Mouse (Mus musculus) forebrain, embryonic 15.5 days (tissue): ENCODE results near the gene Ifna11. TPM values are rescaled to one million over a fixed set of nuclear protein-coding genes. Genes with fewer than 3 reads are reported as not detected.
"Not testable (repeated sequence)": the region's sequence is repeated elsewhere in the genome, so short reads cannot be mapped to it uniquely, and the experiment has no call there.

Source experiments
- ATAC-seq: fragments of 200-750 bp; cut with Nextera tagmentation; replicated peaks from 2 replicates; pipeline ENCODE4 v1.8.0; 2017; ENCODE audit warnings: mild to moderate bottlenecking, moderate TSS enrichment, moderate library complexity
- H3K27ac ChIP-seq: fragments of 300-500 bp; sonication (generic); replicated peaks from 2 replicates; pipeline ENCODE4 v1.5.1; 2015; ENCODE audit warnings: mild to moderate bottlenecking, inconsistent platforms
- H3K27me3 ChIP-seq: fragments of 300-500 bp; sonication (generic); 2 replicates; pipeline ENCODE4 v1.6.1; 2015; ENCODE audit warnings: inconsistent platforms
- H3K36me3 ChIP-seq: fragments of 300-500 bp; sonication (generic); 2 replicates; pipeline ENCODE4 v1.6.1; 2015; ENCODE audit warnings: mild to moderate bottlenecking, inconsistent platforms
- H3K4me1 ChIP-seq: fragments of 300-500 bp; sonication (generic); 2 replicates; pipeline ENCODE4 v1.6.1; 2015; ENCODE audit warnings: inconsistent platforms
- H3K4me2 ChIP-seq: fragments of 300-500 bp; sonication (generic); replicated peaks from 2 replicates; pipeline ENCODE4 v1.6.1; 2015; ENCODE audit warnings: mild to moderate bottlenecking, inconsistent platforms
- H3K4me3 ChIP-seq: fragments of 300-500 bp; sonication (generic); 2 replicates; pipeline ENCODE4 v1.5.1; 2015; ENCODE audit warnings: mild to moderate bottlenecking, inconsistent platforms
- H3K9ac ChIP-seq: fragments of 300-500 bp; sonication (generic); replicated peaks from 2 replicates; pipeline ENCODE4 v1.6.1; 2015; ENCODE audit warnings: mild to moderate bottlenecking, inconsistent platforms
- H3K9me3 ChIP-seq: fragments of 300-500 bp; sonication (generic); 2 replicates; pipeline ENCODE4 v1.6.1; 2016; ENCODE audit warnings: inconsistent platforms
- WGBS: fragments of 180-500 bp; shearing (Covaris S2); methylation state at CpG from one replicate; pipeline ENCODE4 v1.1.7; 2015; ENCODE audit warnings: mixed read lengths; 5-methylcytosine and 5-hydroxymethylcytosine counted together
- polyA plus RNA-seq: library from polyadenylated mRNA; unstranded; fragments of >200 nt; fragmentation: Nextera tagmentation; extraction: Ambion mirVana; gene quantifications from 2 replicates; pipeline ENCODE4 v1.2.1, GENCODE M21; 2015

The Ifna11 gene
- not detected in 2 replicates for polyA plus RNA-seq

GRCm38 (mm10) chr4:88819659-88820058, at the start of gene Ifna11:
TSS of gene Ifna11 (plus strand) at chr4:88819959.
- Histone ChIP-seq H3K36me3 (no peaks in the 10 kb centered on the region), H3K9ac (no peak within 1 kb of the TSS), H3K9me3 (no peaks in the 10 kb centered on the region), H3K27me3 (no peaks in the 10 kb centered on the region), H3K4me1 (no peaks in the 10 kb centered on the region), H3K4me3 (no peak within 1 kb of the TSS), H3K27ac (no peak within 1 kb of the TSS), H3K4me2 (no peak within 1 kb of the TSS)
- 92% methylated on average over 1 of the region's 1 CpGs for WGBS
- no peak for ATAC-seq

DNA sequence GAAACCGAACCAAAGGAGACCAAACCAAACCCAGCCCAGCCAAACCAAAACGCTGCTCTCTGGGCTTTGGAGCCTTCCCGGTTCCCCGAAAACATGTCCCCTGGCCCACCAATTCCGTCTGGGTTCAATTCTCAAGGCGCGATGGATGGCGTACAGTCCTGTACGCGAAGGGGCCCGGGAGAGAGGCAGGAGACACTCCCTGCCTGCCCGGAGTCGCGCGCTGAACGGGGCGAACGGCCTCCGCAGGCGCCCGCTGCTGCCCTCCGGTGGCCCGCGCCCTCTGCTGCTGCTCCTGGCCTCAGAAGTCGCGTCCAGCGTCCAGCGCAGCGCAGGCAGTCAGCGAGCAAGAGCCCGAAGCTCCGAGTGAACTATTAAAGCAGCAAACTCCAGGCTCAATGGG, 46.2 kb upstream of the Ifna11 start, which contains the start of gene Gm13290:
Gene Gm13290 (plus strand): TSS at position 301 of the 400 bp plus-strand sequence.
- not testable (repeated sequence) for H3K27me3 ChIP-seq, ATAC-seq, H3K9ac ChIP-seq, H3K4me1 ChIP-seq, H3K9me3 ChIP-seq, H3K4me2 ChIP-seq, H3K36me3 ChIP-seq, H3K27ac ChIP-seq, H3K4me3 ChIP-seq
- no CpG with 5 or more reads among the region's 32 CpGs for WGBS

DNA sequence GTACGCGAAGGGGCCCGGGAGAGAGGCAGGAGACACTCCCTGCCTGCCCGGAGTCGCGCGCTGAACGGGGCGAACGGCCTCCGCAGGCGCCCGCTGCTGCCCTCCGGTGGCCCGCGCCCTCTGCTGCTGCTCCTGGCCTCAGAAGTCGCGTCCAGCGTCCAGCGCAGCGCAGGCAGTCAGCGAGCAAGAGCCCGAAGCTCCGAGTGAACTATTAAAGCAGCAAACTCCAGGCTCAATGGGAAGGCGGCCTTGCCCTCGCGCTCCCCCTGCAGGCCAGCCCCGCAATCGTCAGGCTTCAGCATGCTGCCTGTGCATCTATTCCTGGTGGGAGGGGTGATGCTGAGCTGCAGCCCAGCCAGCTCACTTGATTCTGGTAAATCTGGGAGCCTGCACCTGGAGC, 43.1 kb upstream of the Ifna11 start, which contains the start of gene Gm13289:
Gene Gm13289 (plus strand): TSS at position 301 of the 400 bp plus-strand sequence.
- not testable (repeated sequence) for H3K4me2 ChIP-seq, H3K36me3 ChIP-seq, ATAC-seq, H3K9me3 ChIP-seq, H3K4me1 ChIP-seq, H3K27ac ChIP-seq, H3K4me3 ChIP-seq, H3K9ac ChIP-seq, H3K27me3 ChIP-seq
- no CpG with 5 or more reads among the region's 29 CpGs for WGBS

DNA sequence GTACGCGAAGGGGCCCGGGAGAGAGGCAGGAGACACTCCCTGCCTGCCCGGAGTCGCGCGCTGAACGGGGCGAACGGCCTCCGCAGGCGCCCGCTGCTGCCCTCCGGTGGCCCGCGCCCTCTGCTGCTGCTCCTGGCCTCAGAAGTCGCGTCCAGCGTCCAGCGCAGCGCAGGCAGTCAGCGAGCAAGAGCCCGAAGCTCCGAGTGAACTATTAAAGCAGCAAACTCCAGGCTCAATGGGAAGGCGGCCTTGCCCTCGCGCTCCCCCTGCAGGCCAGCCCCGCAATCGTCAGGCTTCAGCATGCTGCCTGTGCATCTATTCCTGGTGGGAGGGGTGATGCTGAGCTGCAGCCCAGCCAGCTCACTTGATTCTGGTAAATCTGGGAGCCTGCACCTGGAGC, 40.2 kb upstream of the Ifna11 start, which contains the start of gene Gm13272:
Gene Gm13272 (plus strand): TSS at position 301 of the 400 bp plus-strand sequence.
- not testable (repeated sequence) for H3K36me3 ChIP-seq, H3K9me3 ChIP-seq, H3K4me3 ChIP-seq, ATAC-seq, H3K4me2 ChIP-seq, H3K9ac ChIP-seq, H3K27ac ChIP-seq, H3K27me3 ChIP-seq, H3K4me1 ChIP-seq
- WGBS, result no CpG with 5 or more reads among the region's 29 CpGs

DNA sequence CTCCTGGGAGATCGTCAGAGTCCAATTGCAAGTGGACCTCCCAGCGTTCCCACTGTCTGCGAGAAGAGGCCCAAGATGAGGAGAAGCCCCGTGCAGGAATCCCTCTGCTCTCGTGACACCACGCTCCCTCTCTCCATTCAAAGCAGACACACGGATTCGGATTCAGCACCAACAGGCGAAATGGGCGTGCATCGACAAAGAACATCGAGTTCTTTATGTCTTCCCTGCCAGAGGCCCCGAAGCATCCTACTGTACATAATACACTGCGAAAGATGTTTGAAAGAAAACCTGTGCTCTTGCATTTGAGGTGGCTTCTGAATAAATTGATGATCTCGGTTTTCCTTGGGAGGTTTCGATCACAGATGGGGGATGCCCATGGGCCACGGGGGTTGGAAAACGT, 39.4 kb upstream of the Ifna11 start:
- H3K27ac ChIP-seq, H3K4me3 ChIP-seq, ATAC-seq, H3K4me2 ChIP-seq, H3K27me3 ChIP-seq, H3K36me3 ChIP-seq, H3K9me3 ChIP-seq, H3K4me1 ChIP-seq, H3K9ac ChIP-seq: not testable (repeated sequence)
- 47% methylated on average over 16 of the region's 18 CpGs for WGBS

- 26% methylated on average over 4 of the region's 7 CpGs for WGBS
- H3K9ac ChIP-seq, H3K9me3 ChIP-seq, H3K27me3 ChIP-seq, H3K27ac ChIP-seq, ATAC-seq, H3K4me1 ChIP-seq, H3K36me3 ChIP-seq: not testable (repeated sequence)
- H3K4me3 ChIP-seq, result peak within 1 kb of the TSS; percentile 17; the same call in 1 of the 2 replicates
- H3K4me2 ChIP-seq, result peak within 1 kb of the TSS; percentile 40
Measured at GRCm38 (mm10) chr4:88781831-88782230, 37.9 kb upstream of the Ifna11 start, which contains the start of gene Ifnz. TSS of gene Ifnz (plus strand) at chr4:88782131.

DNA sequence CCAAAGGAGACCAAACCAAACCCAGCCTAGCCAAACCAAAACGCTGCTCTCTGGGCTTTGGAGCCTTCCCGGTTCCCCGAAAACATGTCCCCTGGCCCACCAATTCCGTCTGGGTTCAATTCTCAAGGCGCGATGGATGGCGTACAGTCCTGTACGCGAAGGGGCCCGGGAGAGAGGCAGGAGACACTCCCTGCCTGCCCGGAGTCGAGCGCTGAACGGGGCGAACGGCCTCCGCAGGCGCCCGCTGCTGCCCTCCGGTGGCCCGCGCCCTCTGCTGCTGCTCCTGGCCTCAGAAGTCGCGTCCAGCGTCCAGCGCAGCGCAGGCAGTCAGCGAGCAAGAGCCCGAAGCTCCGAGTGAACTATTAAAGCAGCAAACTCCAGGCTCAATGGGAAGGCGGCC, 37.4 kb upstream of the Ifna11 start:
- H3K27me3 ChIP-seq, H3K9ac ChIP-seq, ATAC-seq, H3K4me1 ChIP-seq, H3K36me3 ChIP-seq, H3K27ac ChIP-seq, H3K9me3 ChIP-seq: not testable (repeated sequence)
- Histone ChIP-seq H3K4me2 (peak overlapping the region; percentile 40), H3K4me3 (peak overlapping the region; percentile 17; the same call in 1 of the 2 replicates)
- 0% methylated on average over 7 of the region's 31 CpGs for WGBS

GRCm38 (mm10) chr4:88785409-88785808, 34.4 kb upstream of the Ifna11 start, which contains the start of gene Gm13276:
TSS of gene Gm13276 (plus strand) at chr4:88785709.
- not testable (repeated sequence) for H3K27ac ChIP-seq, H3K4me2 ChIP-seq, H3K4me1 ChIP-seq, H3K9ac ChIP-seq, H3K36me3 ChIP-seq, ATAC-seq, H3K4me3 ChIP-seq, H3K27me3 ChIP-seq, H3K9me3 ChIP-seq
- WGBS, result no CpG with 5 or more reads among the region's 27 CpGs

DNA sequence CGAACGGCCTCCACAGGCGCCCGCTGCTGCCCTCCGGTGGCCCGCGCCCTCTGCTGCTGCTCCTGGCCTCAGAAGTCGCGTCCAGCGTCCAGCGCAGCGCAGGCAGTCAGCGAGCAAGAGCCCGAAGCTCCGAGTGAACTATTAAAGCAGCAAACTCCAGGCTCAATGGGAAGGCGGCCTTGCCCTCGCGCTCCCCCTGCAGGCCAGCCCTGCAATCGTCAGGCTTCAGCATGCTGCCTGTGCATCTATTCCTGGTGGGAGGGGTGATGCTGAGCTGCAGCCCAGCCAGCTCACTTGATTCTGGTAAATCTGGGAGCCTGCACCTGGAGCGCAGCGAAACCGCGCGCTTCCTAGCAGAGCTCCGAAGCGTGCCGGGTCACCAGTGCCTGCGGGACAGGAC, 31.4 kb upstream of the Ifna11 start, which contains the start of gene Gm13277:
Gene Gm13277 (plus strand): TSS at position 231 of the 400 bp plus-strand sequence.
- WGBS, result 0% methylated on average over 7 of the region's 28 CpGs
- ATAC-seq, result not testable (repeated sequence)

DNA sequence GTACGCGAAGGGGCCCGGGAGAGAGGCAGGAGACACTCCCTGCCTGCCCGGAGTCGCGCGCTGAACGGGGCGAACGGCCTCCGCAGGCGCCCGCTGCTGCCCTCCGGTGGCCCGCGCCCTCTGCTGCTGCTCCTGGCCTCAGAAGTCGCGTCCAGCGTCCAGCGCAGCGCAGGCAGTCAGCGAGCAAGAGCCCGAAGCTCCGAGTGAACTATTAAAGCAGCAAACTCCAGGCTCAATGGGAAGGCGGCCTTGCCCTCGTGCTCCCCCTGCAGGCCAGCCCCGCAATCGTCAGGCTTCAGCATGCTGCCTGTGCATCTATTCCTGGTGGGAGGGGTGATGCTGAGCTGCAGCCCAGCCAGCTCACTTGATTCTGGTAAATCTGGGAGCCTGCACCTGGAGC, 28.5 kb upstream of the Ifna11 start, which contains the start of gene Gm13278:
Gene Gm13278 (plus strand): TSS at position 301 of the 400 bp plus-strand sequence.
- ATAC-seq, result not testable (repeated sequence)

More for the DNA sequence above, 31.4 kb upstream of the Ifna11 start, which contains the start of gene Gm13277:
- not testable (repeated sequence) for H3K27ac ChIP-seq, H3K4me3 ChIP-seq, H3K9me3 ChIP-seq, H3K4me2 ChIP-seq, H3K9ac ChIP-seq, H3K27me3 ChIP-seq, H3K4me1 ChIP-seq, H3K36me3 ChIP-seq

DNA sequence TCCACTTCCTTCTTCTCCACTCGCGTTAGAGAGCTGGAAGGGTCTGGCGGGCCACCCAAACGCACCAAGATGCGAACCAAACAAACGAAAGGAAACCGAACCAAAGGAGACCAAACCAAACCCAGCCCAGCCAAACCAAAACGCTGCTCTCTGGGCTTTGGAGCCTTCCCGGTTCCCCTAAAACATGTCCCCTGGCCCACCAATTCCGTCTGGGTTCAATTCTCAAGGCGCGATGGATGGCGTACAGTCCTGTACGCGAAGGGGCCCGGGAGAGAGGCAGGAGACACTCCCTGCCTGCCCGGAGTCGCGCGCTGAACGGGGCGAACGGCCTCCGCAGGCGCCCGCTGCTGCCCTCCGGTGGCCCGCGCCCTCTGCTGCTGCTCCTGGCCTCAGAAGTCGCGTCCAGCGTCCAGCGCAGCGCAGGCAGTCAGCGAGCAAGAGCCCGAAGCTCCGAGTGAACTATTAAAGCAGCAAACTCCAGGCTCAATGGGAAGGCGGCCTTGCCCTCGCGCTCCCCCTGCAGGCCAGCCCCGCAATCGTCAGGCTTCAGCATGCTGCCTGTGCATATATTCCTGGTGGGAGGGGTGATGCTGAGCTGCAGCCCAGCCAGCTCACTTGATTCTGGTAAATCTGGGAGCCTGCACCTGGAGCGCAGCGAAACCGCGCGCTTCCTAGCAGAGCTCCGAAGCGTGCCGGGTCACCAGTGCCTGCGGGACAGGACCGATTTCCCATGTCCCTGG, 25.7 kb upstream of the Ifna11 start, which contains the start of gene Gm13275:
Gene Gm13275 (plus strand): TSS at position 552 of the 740 bp plus-strand sequence.
- H3K4me1 ChIP-seq, ATAC-seq, H3K9me3 ChIP-seq, H3K4me3 ChIP-seq, H3K27me3 ChIP-seq, H3K27ac ChIP-seq, H3K9ac ChIP-seq, H3K4me2 ChIP-seq, H3K36me3 ChIP-seq: not testable (repeated sequence)
- WGBS, result 0% methylated on average over 15 of the region's 52 CpGs

More for the DNA sequence above, 28.5 kb upstream of the Ifna11 start, which contains the start of gene Gm13278:
- H3K9ac ChIP-seq, H3K27ac ChIP-seq, H3K4me1 ChIP-seq, H3K4me3 ChIP-seq, H3K27me3 ChIP-seq, H3K9me3 ChIP-seq, H3K4me2 ChIP-seq, H3K36me3 ChIP-seq: not testable (repeated sequence)
- no CpG with 5 or more reads among the region's 28 CpGs for WGBS

DNA sequence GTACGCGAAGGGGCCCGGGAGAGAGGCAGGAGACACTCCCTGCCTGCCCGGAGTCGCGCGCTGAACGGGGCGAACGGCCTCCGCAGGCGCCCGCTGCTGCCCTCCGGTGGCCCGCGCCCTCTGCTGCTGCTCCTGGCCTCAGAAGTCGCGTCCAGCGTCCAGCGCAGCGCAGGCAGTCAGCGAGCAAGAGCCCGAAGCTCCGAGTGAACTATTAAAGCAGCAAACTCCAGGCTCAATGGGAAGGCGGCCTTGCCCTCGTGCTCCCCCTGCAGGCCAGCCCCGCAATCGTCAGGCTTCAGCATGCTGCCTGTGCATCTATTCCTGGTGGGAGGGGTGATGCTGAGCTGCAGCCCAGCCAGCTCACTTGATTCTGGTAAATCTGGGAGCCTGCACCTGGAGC, 22.7 kb upstream of the Ifna11 start, which contains the start of gene Gm13279:
Gene Gm13279 (plus strand): TSS at position 301 of the 400 bp plus-strand sequence.
- not testable (repeated sequence) for H3K9ac ChIP-seq, H3K4me2 ChIP-seq, H3K27me3 ChIP-seq, H3K4me1 ChIP-seq, H3K4me3 ChIP-seq, H3K36me3 ChIP-seq, H3K27ac ChIP-seq, ATAC-seq, H3K9me3 ChIP-seq
- no CpG with 5 or more reads among the region's 28 CpGs for WGBS
